Mouse (Mus musculus) G1E (cell line): ENCODE measurements at regions not wholly inside any gene's neighbourhood (a gene's known extent, or its start where the extent isn't known, plus 50 kb on each side); places are given as distances from the start of the nearest gene placed in this dataset.

Experiments
- ATAC-seq: 2 replicates; pipeline ENCODE4 v1.8.0; 2016; ENCODE audit warnings: mild to moderate bottlenecking; ENCODE audit not compliant: insufficient number of reproducible peaks, poor library complexity, low FRiP score, severe bottlenecking; ENCODE audit errors: extremely low read depth
- DNase-seq: peaks from one replicate; pipeline ENCODE4 v3.0.0; 2012; ENCODE audit warnings: low spot score
- H3K27me3 ChIP-seq: 2 replicates; pipeline ENCODE4 v1.6.1; 2012; ENCODE audit warnings: mild to moderate bottlenecking, low read length, inconsistent platforms; ENCODE audit not compliant: insufficient read depth
- H3K36me3 ChIP-seq: replicated peaks from 2 replicates; pipeline ENCODE3; 2012; ENCODE audit warnings: mild to moderate bottlenecking, inconsistent platforms
- H3K4me1 ChIP-seq: 2 replicates; pipeline ENCODE4 v1.6.1; 2012; ENCODE audit warnings: low read depth, low read length, inconsistent platforms, mixed read lengths; ENCODE audit not compliant: insufficient read depth
- H3K4me3 ChIP-seq: 2 replicates; pipeline ENCODE4 v1.5.1; 2012; ENCODE audit warnings: low read depth, mild to moderate bottlenecking, inconsistent platforms, low read length, moderate library complexity, mixed read lengths
- H3K9me3 ChIP-seq: replicated peaks from 2 replicates; pipeline ENCODE4 v1.6.1; 2012; ENCODE audit warnings: inconsistent platforms
- CTCF ChIP-seq: IDR thresholded peaks from 2 replicates; pipeline ENCODE4 v1.5.1; 2012; ENCODE audit warnings: low read depth, low read length, inconsistent platforms, mixed read lengths
- GATA1 ChIP-seq: IDR thresholded peaks from 2 replicates; pipeline ENCODE4 v1.6.1; 2012; ENCODE audit warnings: borderline replicate concordance, low read length, inconsistent platforms, mixed read lengths
- GATA2 ChIP-seq: IDR thresholded peaks from 2 replicates; pipeline ENCODE4 v1.6.1; 2012; ENCODE audit warnings: low read depth, low read length, inconsistent platforms, borderline replicate concordance
- POLR2AphosphoS5 ChIP-seq: IDR thresholded peaks from 2 replicates; pipeline ENCODE4 v1.6.1; 2012; ENCODE audit warnings: low read depth, low read length, inconsistent platforms; ENCODE audit not compliant: insufficient replicate concordance
- TAL1 ChIP-seq: conservative IDR thresholded peaks from 2 replicates; pipeline ENCODE4 v1.6.1; 2012; ENCODE audit warnings: low read depth, low read length, inconsistent platforms, mixed read lengths

- peaks cover 27% of the 10 kb centered on the region for H3K9me3 ChIP-seq
- no peaks in the 10 kb centered on the region for H3K4me1 ChIP-seq
- no peak for ATAC-seq
- no peaks in the 10 kb centered on the region for H3K27me3 ChIP-seq
- H3K4me3 ChIP-seq = no peak overlapping the region
- TF ChIP-seq TAL1 (no peak), GATA2 (no peak), POLR2AphosphoS5 (no peak), CTCF (no peak), GATA1 (no peak)
- DNase-seq = no peak
- no peaks in the 10 kb centered on the region for H3K36me3 ChIP-seq
These were observed 623.8 kb upstream of the Fam241a start for GRCm38 (mm10) chr3:128519913-128520316.

- H3K36me3 ChIP-seq = no peaks in the 10 kb centered on the region
- ATAC-seq = no peak
- no peaks in the 10 kb centered on the region for H3K27me3 ChIP-seq
- no peak for TF ChIP-seq GATA1
- no peak for TF ChIP-seq POLR2AphosphoS5
- no peak for TF ChIP-seq TAL1
- TF ChIP-seq CTCF = no peak
- TF ChIP-seq GATA2 = no peak
- DNase-seq = no peak
- H3K9me3 ChIP-seq = peaks cover 31% of the 10 kb centered on the region
- H3K4me3 ChIP-seq = no peak overlapping the region
- H3K4me1 ChIP-seq = no peaks in the 10 kb centered on the region
These were observed 622.7 kb upstream of the Fam241a start for GRCm38 (mm10) chr3:128518806-128519205.

- no peak for ATAC-seq
- TF ChIP-seq GATA1 = no peak
- TF ChIP-seq CTCF = no peak
- TF ChIP-seq GATA2 = no peak
- no peak for TF ChIP-seq TAL1
- TF ChIP-seq POLR2AphosphoS5 = no peak
- Histone ChIP-seq H3K36me3 (no peaks in the 10 kb centered on the region), H3K4me3 (no peak overlapping the region), H3K9me3 (0 out of 2 replicates have a peak, but pooled peaks cover 6% of the 10 kb centered on the region), H3K4me1 (no peaks in the 10 kb centered on the region), H3K27me3 (no peaks in the 10 kb centered on the region)
- no peak for DNase-seq
These were observed 575.0 kb upstream of the Fam241a start for GRCm38 (mm10) chr3:128471111-128471510.

- no peak overlapping the region for H3K4me3 ChIP-seq
These were observed 533.6 kb upstream of the Fam241a start for GRCm38 (mm10) chr3:128429706-128430105.

GRCm38 (mm10) chr3:128415568-128415967, 519.4 kb upstream of the Fam241a start:
- Histone ChIP-seq H3K27me3 (no peaks in the 10 kb centered on the region), H3K36me3 (no peaks in the 10 kb centered on the region), H3K9me3 (peaks cover 3% of the 10 kb centered on the region; the same call in 1 of the 2 replicates), H3K4me3 (no peak overlapping the region), H3K4me1 (no peaks in the 10 kb centered on the region)
- no peak for DNase-seq
- no peak for ATAC-seq
- no peak for TF ChIP-seq TAL1
- no peak for TF ChIP-seq GATA1
- TF ChIP-seq POLR2AphosphoS5 = no peak
- no peak for TF ChIP-seq CTCF
- no peak for TF ChIP-seq GATA2

More at GRCm38 (mm10) chr3:128429706-128430105, 533.6 kb upstream of the Fam241a start:
- Histone ChIP-seq H3K4me1 (no peaks in the 10 kb centered on the region), H3K9me3 (peaks cover 3% of the 10 kb centered on the region; the same call in 1 of the 2 replicates), H3K27me3 (no peaks in the 10 kb centered on the region), H3K36me3 (no peaks in the 10 kb centered on the region)
- no peak for DNase-seq
- ATAC-seq = no peak
- TF ChIP-seq GATA1 (no peak), TAL1 (no peak), POLR2AphosphoS5 (no peak)

GRCm38 (mm10) chr3:128413481-128413880, 517.4 kb upstream of the Fam241a start:
- no peak for ATAC-seq
- H3K4me3 ChIP-seq = no peak overlapping the region

GRCm38 (mm10) chr3:128412157-128412556, 516.0 kb upstream of the Fam241a start:
- H3K9me3 ChIP-seq = no peaks in the 10 kb centered on the region
- H3K36me3 ChIP-seq = no peaks in the 10 kb centered on the region
- ATAC-seq = no peak
- no peak for TF ChIP-seq GATA2
- H3K4me3 ChIP-seq = no peak overlapping the region
- no peak for DNase-seq
- no peaks in the 10 kb centered on the region for H3K4me1 ChIP-seq
- no peaks in the 10 kb centered on the region for H3K27me3 ChIP-seq

More at GRCm38 (mm10) chr3:128413481-128413880, 517.4 kb upstream of the Fam241a start:
- Histone ChIP-seq H3K4me1 (no peaks in the 10 kb centered on the region), H3K36me3 (no peaks in the 10 kb centered on the region), H3K27me3 (no peaks in the 10 kb centered on the region), H3K9me3 (peaks cover 3% of the 10 kb centered on the region; the same call in 1 of the 2 replicates)
- no peak for TF ChIP-seq TAL1
- DNase-seq = no peak
